Mouse (Mus musculus) lung, postnatal 0 days (tissue): ENCODE results near the gene Lipa.

Experiments used
- CTCF ChIP-seq: IDR thresholded peaks from 2 replicates; pipeline ENCODE4 v1.5.1; 2016; ENCODE audit warnings: antibody characterized with exemption, mild to moderate bottlenecking
- EP300 ChIP-seq: IDR thresholded peaks from 2 replicates; pipeline ENCODE4 v1.6.1; 2016; ENCODE audit warnings: antibody characterized with exemption, mild to moderate bottlenecking, control low read depth

DNA sequence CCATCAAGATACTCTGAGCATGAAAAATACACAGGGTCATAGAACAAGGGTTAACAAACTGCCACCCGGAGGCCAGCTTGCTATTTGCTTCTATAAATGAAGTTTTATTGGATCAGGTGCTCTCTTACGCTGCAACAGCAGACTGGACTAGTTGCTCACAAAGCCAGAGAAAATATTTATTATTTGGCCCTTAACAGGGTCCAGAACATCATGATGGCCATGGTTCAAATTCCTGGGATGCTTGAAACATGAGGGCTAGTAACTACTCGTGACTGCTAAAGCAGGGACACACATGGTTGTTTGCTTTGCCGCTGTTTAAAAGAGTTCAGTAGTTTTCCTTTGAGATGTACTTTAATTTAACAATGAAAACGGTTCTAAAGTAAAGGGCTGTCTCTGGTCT is 24.7 kb upstream of the Lipa start:
- no peak for TF ChIP-seq CTCF
- peak; percentile 96 for TF ChIP-seq EP300
